Mouse (Mus musculus) intestine, embryonic 16.5 days (tissue): Measurements from ENCODE around the gene AI464131. TPM values are rescaled to one million over a fixed set of nuclear protein-coding genes. Genes with fewer than 3 reads are reported as not detected.

Experiments used
- ATAC-seq: fragments of 200-750 bp; cut with Nextera tagmentation; 2 replicates; pipeline ENCODE4 v1.8.0; 2017; ENCODE audit warnings: moderate TSS enrichment, moderate library complexity
- H3K27ac ChIP-seq: fragments of 300-500 bp; sonication (generic); 2 replicates; pipeline ENCODE4 v1.5.1; 2014; ENCODE audit warnings: mild to moderate bottlenecking, low read length
- H3K27me3 ChIP-seq: fragments of 300-500 bp; sonication (generic); replicated peaks from 2 replicates; pipeline ENCODE4 v1.6.1; 2014; ENCODE audit warnings: low read length, control low read depth, mixed read lengths; ENCODE audit not compliant: control insufficient read depth, insufficient read depth
- H3K36me3 ChIP-seq: fragments of 300-500 bp; sonication (generic); 2 replicates; pipeline ENCODE4 v1.6.1; 2014; ENCODE audit warnings: low read length, control low read depth; ENCODE audit not compliant: control insufficient read depth, insufficient read depth
- H3K4me1 ChIP-seq: fragments of 300-500 bp; sonication (generic); 2 replicates; pipeline ENCODE4 v1.6.1; 2014; ENCODE audit warnings: low read length, control low read depth, mixed read lengths; ENCODE audit not compliant: control insufficient read depth, insufficient read depth
- H3K4me2 ChIP-seq: fragments of 300-500 bp; sonication (generic); 2 replicates; pipeline ENCODE4 v1.6.1; 2014; ENCODE audit warnings: low read depth, low read length, control low read depth
- H3K4me3 ChIP-seq: fragments of 300-500 bp; sonication (generic); 2 replicates; pipeline ENCODE4 v1.5.1; 2014; ENCODE audit warnings: mild to moderate bottlenecking, low read length
- H3K9ac ChIP-seq: fragments of 300-500 bp; sonication (generic); 2 replicates; pipeline ENCODE4 v1.6.1; 2014; ENCODE audit warnings: low read depth, low read length
- H3K9me3 ChIP-seq: fragments of 300-500 bp; sonication (generic); 2 replicates; pipeline ENCODE4 v1.6.1; 2016; ENCODE audit warnings: low read length, control low read depth; ENCODE audit not compliant: control insufficient read depth
- WGBS: fragments of 180-500 bp; shearing (Covaris S2); extraction: QIAGEN DNeasy Blood & Tissue Kit; methylation state at CpG from one replicate; pipeline ENCODE4 v1.1.7; 2014; 5-methylcytosine and 5-hydroxymethylcytosine counted together
- polyA plus RNA-seq: library from polyadenylated mRNA; unstranded; fragments of >200 nt; fragmentation: Nextera tagmentation; extraction: Ambion mirVana; gene quantifications from 2 replicates; pipeline ENCODE4 v1.2.1, GENCODE M21; 2015

AI464131 gene
- polyA plus RNA-seq, 1 experiment from 2014 or later: 12.7 TPM

DNA sequence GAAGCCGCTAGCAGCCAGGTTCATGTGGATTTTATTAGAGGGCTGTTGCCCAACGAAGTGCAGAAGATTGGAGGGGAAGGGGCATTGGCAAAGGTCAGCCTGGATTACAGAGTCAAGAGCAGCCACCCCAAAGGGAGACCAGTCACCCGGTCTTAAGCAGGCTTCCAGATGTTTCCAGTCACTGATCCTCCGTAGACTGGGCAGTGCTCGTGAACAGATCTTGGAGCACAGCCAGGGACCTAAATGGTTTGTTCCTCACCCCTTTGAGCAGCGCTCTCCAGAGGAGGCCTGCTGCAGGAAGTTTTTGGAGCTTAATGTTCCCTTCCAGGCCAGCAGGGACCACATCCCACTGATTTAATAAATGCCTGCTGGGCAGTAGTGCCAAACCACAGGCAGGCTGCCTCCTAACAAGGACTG, 21.3 kb downstream of the AI464131 start:
- Histone ChIP-seq H3K27me3 (no peaks in the 10 kb centered on the region), H3K9ac (no peak overlapping the region), H3K4me1 (peaks cover 12% of the 10 kb centered on the region; the same call in 1 of the 2 replicates), H3K27ac (peak overlapping the region; percentile 53), H3K9me3 (no peaks in the 10 kb centered on the region), H3K4me2 (no peak overlapping the region), H3K4me3 (no peak overlapping the region), H3K36me3 (no peaks in the 10 kb centered on the region)
- 42% methylated on average over 6 of the region's 6 CpGs for WGBS
- ATAC-seq: peak; percentile 64

DNA sequence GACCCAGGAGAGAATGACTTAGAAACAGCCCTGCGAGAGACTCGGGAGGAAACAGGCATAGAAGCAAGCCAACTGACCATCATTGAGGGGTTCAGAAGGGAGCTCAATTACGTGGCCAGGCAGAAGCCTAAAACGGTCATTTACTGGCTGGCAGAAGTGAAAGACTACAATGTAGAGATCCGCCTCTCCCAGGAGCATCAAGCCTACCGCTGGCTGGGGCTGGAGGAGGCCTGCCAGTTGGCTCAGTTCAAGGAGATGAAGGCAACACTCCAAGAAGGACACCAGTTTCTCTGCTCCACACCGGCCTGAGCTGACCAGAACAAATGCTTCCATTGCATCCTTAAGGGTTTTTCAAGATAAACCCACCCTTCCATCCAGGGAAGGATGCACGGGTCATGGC, 22.6 kb downstream of the AI464131 start:
- 66% methylated on average over 8 of the region's 8 CpGs for WGBS

DNA sequence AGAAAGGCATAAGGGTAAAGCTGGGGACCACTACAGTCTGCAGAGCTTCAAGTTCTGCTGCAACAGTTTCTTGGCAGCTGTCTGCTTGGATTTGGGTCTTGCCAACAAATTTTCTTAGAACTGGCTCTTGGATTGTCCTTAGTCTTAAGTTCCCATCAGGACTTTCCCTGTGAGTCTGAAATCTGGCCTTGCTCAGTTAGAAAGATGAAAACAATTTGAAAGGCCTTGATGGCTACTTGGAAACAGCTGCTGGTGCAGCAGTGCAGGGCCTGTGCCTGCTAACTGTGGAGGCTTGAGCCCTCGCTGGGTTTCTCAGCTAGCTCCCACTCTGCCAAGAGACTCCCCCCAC, 23.4 kb downstream of the AI464131 start:
- ATAC-seq: peak; percentile 68
- Histone ChIP-seq H3K27ac (peak overlapping the region; percentile 43), H3K4me1 (peaks cover 12% of the 10 kb centered on the region; the same call in 1 of the 2 replicates), H3K27me3 (no peaks in the 10 kb centered on the region), H3K4me2 (no peak overlapping the region), H3K9ac (no peak overlapping the region), H3K36me3 (no peaks in the 10 kb centered on the region), H3K9me3 (no peaks in the 10 kb centered on the region), H3K4me3 (no peak overlapping the region)
- 48% methylated on average over 1 of the region's 1 CpGs for WGBS

More for the DNA sequence above, 22.6 kb downstream of the AI464131 start:
- no peaks in the 10 kb centered on the region for H3K9me3 ChIP-seq
- H3K27ac ChIP-seq: peak overlapping the region; percentile 43
- peaks cover 12% of the 10 kb centered on the region; the same call in 1 of the 2 replicates for H3K4me1 ChIP-seq
- no peak overlapping the region for H3K4me3 ChIP-seq
- H3K4me2 ChIP-seq: no peak overlapping the region
- no peaks in the 10 kb centered on the region for H3K27me3 ChIP-seq
- no peak for ATAC-seq
- no peak overlapping the region for H3K9ac ChIP-seq
- H3K36me3 ChIP-seq: no peaks in the 10 kb centered on the region

DNA sequence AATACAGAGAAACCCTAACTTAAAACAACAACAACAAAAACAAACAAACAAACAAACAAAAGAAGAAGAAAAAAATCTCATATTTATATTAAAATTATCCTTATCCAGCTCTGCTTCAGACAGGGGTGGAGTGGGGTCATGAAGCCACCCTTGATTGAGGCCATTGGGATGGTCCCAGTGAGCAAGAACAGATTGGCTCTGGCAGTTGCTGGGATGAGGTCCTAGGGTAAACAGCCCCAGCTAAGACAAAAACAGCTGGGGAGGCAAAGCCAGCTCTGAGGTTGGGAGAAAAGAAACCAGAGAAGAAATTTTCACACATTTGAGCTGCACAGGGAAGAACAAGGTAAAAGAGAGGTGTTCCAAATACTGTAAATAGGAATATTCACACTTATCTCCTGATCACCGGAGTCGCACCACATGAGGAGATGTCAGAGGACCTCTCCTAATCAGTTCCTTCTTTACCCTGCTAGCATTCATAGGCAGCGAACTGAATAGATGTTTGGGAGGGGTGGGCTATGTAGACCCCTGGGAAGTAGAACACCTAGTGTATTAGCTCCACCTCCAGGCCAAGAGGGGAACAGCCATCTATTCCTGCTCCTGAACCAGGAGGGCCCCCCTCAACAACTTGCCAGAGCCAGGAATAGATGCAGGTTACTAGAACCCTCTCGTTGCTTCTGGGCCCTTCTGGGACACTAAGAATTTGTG, 24.0 kb downstream of the AI464131 start:
- no peak overlapping the region for H3K9ac ChIP-seq
- no peaks in the 10 kb centered on the region for H3K9me3 ChIP-seq
- H3K4me2 ChIP-seq: no peak overlapping the region
- no peak overlapping the region for H3K4me3 ChIP-seq
- no peaks in the 10 kb centered on the region for H3K27me3 ChIP-seq
- H3K27ac ChIP-seq: peak overlapping the region; percentile 20; the same call in 1 of the 2 replicates
- no peaks in the 10 kb centered on the region for H3K36me3 ChIP-seq
- 68% methylated on average over 4 of the region's 4 CpGs for WGBS
- peaks cover 12% of the 10 kb centered on the region; the same call in 1 of the 2 replicates for H3K4me1 ChIP-seq
- ATAC-seq: peak; percentile 29; the same call in 1 of the 2 replicates

DNA sequence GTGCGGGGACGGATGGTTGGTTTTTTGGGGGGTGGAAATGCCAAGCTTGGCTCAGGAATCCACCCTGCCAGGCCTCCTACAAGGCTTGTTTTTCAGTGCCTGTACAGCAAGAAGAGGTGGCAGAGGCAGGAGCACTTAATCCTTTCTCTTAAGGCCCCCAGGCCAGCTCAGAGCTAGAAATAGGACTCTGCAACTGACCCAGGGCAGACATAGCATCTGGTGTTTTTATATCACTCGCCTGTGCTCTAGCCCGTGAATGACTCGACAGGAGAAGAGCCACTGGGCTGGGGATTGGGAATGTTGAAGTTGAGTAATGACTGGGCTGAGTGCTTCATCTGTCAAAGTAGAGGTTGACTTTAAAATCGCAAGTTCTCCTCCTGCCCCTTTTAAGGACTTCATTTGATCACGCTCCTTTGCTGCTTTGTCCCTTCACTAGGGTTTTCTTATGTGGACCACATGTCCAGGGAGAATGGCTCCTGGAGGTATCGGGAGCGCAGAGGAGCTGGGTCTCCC, 25.2 kb downstream of the AI464131 start:
- no peak overlapping the region for H3K9ac ChIP-seq
- H3K4me1 ChIP-seq: peaks cover 12% of the 10 kb centered on the region; the same call in 1 of the 2 replicates
- no peaks in the 10 kb centered on the region for H3K36me3 ChIP-seq
- no peak overlapping the region for H3K27ac ChIP-seq
- 86% methylated on average over 9 of the region's 9 CpGs for WGBS
- no peaks in the 10 kb centered on the region for H3K9me3 ChIP-seq
- H3K4me3 ChIP-seq: no peak overlapping the region
- H3K4me2 ChIP-seq: no peak overlapping the region
- no peaks in the 10 kb centered on the region for H3K27me3 ChIP-seq
- ATAC-seq: no peak

DNA sequence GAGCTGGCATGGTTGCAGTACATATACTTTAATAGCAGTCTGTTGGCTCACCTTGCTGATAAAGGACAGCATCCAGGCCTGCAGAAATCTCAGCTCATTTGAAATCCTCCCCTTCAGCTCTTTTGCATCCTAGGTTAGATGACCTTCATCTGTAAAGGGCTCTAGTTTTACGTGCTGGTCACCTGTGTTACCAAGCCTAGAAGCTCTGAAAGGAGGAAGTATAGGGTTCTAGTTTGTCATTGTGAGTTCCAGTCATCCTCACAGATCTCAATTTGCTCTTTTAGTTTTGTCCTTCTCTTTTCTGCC, 31.5 kb downstream of the AI464131 start:
- H3K4me3 ChIP-seq: no peak overlapping the region
- no peak overlapping the region for H3K9ac ChIP-seq
- no peaks in the 10 kb centered on the region for H3K36me3 ChIP-seq
- H3K27me3 ChIP-seq: no peaks in the 10 kb centered on the region
- no peak for ATAC-seq
- H3K4me1 ChIP-seq: no peaks in the 10 kb centered on the region
- WGBS: 74% methylated on average over 1 of the region's 1 CpGs
- no peaks in the 10 kb centered on the region for H3K9me3 ChIP-seq
- H3K4me2 ChIP-seq: no peak overlapping the region
- no peak overlapping the region for H3K27ac ChIP-seq

DNA sequence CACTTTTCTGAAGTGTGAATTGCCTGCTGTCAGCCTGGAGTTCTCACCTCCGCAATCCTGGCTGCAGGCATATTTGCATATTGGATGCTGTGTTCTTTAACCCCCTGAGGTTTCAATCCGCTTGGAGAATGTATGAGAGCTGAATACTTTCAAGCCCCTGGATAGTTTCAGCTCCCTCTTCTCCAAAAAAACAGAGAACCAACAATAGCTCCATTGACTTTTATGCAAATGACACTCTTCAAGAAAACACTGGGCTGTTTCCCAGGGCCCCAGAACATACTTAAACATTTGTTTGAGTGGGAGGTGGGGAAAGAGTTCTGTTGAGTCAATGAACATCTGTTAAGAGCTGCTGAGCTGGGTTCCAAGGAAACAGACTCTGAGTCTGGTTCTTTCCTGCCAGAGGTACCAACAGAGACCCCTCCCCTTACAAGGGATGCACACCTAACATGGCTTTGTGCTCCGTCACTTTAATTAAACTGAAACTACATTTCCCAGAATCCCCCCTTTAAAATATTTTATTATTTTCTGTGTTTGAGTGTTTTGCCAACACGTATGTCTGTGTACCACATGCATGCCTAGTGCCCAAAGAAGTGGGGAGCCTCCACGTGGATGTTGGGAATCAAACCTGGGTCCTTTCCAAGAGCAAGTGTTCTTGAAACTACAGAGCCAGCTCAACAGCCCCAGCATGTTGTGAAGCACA, 32.0 kb downstream of the AI464131 start:
- Histone ChIP-seq H3K9ac (no peak overlapping the region), H3K27ac (no peak overlapping the region), H3K27me3 (no peaks in the 10 kb centered on the region), H3K4me1 (no peaks in the 10 kb centered on the region), H3K36me3 (no peaks in the 10 kb centered on the region), H3K4me3 (no peak overlapping the region), H3K4me2 (no peak overlapping the region), H3K9me3 (no peaks in the 10 kb centered on the region)
- ATAC-seq: no peak
- WGBS: 53% methylated on average over 5 of the region's 5 CpGs

DNA sequence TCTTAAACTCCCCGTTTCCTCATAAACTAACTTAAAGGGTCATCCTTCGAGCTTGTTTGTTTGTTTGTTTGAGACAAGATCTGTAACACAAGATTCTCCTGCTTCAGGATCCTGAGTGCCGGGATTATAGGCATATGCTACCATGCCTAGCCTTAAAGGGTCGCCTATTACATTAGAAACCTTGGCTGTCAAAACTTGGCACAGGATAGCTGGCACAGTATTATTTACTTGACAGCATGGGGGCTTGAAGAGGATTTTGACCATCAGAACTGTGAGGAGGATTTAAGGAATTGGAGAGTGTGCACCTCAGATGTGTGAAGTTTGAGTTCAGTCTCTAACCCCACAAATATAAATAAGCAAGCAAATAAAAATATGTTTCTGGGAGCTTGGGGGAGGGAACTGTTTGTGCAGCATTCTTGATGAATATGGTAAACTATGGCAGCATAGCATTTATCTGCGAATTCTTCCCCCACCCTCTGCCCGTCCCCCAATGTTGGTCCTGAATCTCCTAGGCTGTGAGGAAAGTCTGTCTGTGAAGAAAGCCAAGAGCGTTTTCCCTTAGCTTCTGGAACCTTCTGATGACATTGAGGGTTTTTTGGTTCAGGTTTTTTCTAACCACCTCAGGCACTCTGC, 32.7 kb downstream of the AI464131 start:
- no peak overlapping the region for H3K27ac ChIP-seq
- ATAC-seq: no peak
- 60% methylated on average over 7 of the region's 7 CpGs for WGBS

DNA sequence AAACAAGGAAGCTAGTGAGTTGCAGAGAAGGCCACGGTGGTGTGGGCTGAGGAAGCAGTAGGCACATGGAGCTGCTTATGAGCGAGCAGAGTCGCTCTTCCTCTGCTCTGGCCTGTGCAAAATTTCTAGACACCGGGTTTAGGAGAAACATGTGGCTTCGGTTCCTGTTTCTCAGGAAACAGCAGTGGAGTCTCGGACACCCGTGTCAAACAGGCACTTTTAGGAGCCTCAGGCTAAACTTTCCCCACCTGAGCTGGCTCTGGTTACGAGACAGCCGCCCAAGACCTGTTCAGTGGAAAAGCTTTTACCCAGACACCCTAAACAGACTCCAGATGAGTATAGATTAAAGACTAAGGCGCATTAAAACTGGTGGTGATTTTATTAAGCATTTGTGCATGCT, 33.7 kb downstream of the AI464131 start:
- ATAC-seq: no peak
- Histone ChIP-seq H3K4me2 (no peak overlapping the region), H3K27ac (no peak overlapping the region), H3K4me1 (no peaks in the 10 kb centered on the region), H3K9me3 (no peaks in the 10 kb centered on the region), H3K36me3 (no peaks in the 10 kb centered on the region), H3K4me3 (no peak overlapping the region), H3K27me3 (no peaks in the 10 kb centered on the region), H3K9ac (no peak overlapping the region)
- 78% methylated on average over 10 of the region's 10 CpGs for WGBS

More for the DNA sequence above, 32.7 kb downstream of the AI464131 start:
- Histone ChIP-seq H3K4me1 (no peaks in the 10 kb centered on the region), H3K4me3 (no peak overlapping the region), H3K9me3 (no peaks in the 10 kb centered on the region), H3K9ac (no peak overlapping the region), H3K27me3 (no peaks in the 10 kb centered on the region), H3K4me2 (no peak overlapping the region), H3K36me3 (no peaks in the 10 kb centered on the region)
